In the genomic region with DNA sequence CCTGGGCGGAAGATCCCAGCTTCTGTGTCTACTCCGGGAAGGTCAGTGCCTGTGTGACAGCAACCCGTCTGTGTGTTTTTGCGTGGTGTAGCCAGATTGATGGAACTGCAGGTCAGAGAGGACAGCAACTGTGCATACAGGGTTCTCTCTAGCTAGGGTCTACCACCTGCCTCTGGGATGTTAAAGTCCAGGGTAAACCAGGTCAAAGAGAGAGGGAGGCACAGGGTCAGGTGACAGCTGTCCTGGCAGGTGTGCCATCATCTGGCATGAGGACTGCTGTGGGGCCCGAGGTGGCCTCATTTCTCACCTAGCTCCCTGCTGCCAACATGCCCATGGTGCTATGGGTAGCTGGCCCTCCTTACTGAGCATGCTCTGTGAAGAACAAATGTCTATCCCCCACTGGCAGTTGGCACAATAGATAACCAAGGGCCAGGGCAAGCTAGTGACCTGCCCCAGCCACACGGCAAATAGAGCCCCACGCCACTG, we compare ENCODE assay signal across 10 mouse cellular contexts. TPM values are rescaled to one million over a fixed set of nuclear protein-coding genes. Genes with fewer than 3 reads are reported as not detected.
A peak's percentile ranks its signal among the peaks of the same experiment; 100 is the strongest.
DNase-seq lines count a peak whose midpoint lies in the region; ATAC-seq and TF ChIP-seq lines count a peak whose summit lies in the region.
"Had no signal": no experiment of that assay in that cellular context is flagged by ENCODE, and none has a peak within 500 bp of the region (broad histone marks: within the 10 kb centered on the region; RNA-seq: fewer than 3 reads in every experiment).

No protein-coding gene starts in this region.

- ATAC-seq in hindbrain, embryonic 12.5 days (ENCODE audit: low FRiP score) = no peak
- no peak for ATAC-seq in hindbrain, embryonic 14.5 days (ENCODE audit: low FRiP score)
- no peak for ATAC-seq in embryonic facial prominence, embryonic 15.5 days (ENCODE audit: insufficient number of reproducible peaks, low FRiP score, low TSS enrichment, low read depth)
- no peak for ATAC-seq in liver, embryonic 13.5 days (ENCODE audit: low read depth)

- H3K9ac ChIP-seq in hindbrain, embryonic 12.5 days = no peak overlapping the region
- H3K9ac ChIP-seq in hindbrain, embryonic 14.5 days = no peak overlapping the region
- no peak overlapping the region for H3K9ac ChIP-seq in embryonic facial prominence, embryonic 15.5 days
- H3K9ac ChIP-seq in liver, embryonic 13.5 days = no peak overlapping the region
- H3K9ac ChIP-seq: liver, embryonic 14.5 days had no signal

- 75% methylated on average over 7 of the region's 7 CpGs for WGBS in hindbrain, embryonic 12.5 days
- WGBS in hindbrain, embryonic 14.5 days = 69% methylated on average over 7 of the region's 7 CpGs
- 64% methylated on average over 7 of the region's 7 CpGs for WGBS in bone marrow, adult 2 months
- WGBS in embryonic facial prominence, embryonic 15.5 days = 73% methylated on average over 7 of the region's 7 CpGs
- WGBS in liver, embryonic 13.5 days (ENCODE audit: insufficient replicate concordance) = 73% methylated on average over 7 of the region's 7 CpGs

- H3K9me3 ChIP-seq in hindbrain, embryonic 12.5 days (replicated peaks) = no peaks in the 10 kb centered on the region
- no peaks in the 10 kb centered on the region for H3K9me3 ChIP-seq in hindbrain, embryonic 14.5 days (ENCODE audit: control insufficient read depth, low read length)
- no peaks in the 10 kb centered on the region for H3K9me3 ChIP-seq in embryonic facial prominence, embryonic 15.5 days (replicated peaks)
- no peaks in the 10 kb centered on the region for H3K9me3 ChIP-seq in liver, embryonic 13.5 days (replicated peaks)

- H3K27ac ChIP-seq in hindbrain, embryonic 12.5 days = 0 out of 2 replicates have a peak overlapping the region, but pooled peaks have one; percentile 2
- H3K27ac ChIP-seq in hindbrain, embryonic 14.5 days = no peak overlapping the region
- H3K27ac ChIP-seq in bone marrow, adult 2 months (ENCODE audit: control insufficient read depth, insufficient read depth, low read depth, low read length, poor library complexity) = peak overlapping the region; percentile 66
- H3K27ac ChIP-seq in embryonic facial prominence, embryonic 15.5 days (replicated peaks) = peak overlapping the region; percentile 48; the same call in 1 of the 2 replicates
- H3K27ac ChIP-seq in liver, embryonic 13.5 days = peak overlapping the region; percentile 73
- H3K27ac ChIP-seq: liver, embryonic 14.5 days had no signal

- TF ChIP-seq POLR2A in bone marrow, adult 2 months (IDR thresholded peaks at IDR 0.05; ENCODE audit: borderline replicate concordance, control insufficient read depth, low read depth, low read length) = 0 out of 2 replicates have a peak, but pooled peaks have one; percentile 42

- H3K4me1 ChIP-seq in hindbrain, embryonic 12.5 days = peaks cover 90% of the 10 kb centered on the region
- H3K4me1 ChIP-seq in hindbrain, embryonic 14.5 days (replicated peaks; ENCODE audit: control insufficient read depth, insufficient read depth, low read length) = peaks cover 80% of the 10 kb centered on the region
- peaks cover 26% of the 10 kb centered on the region for H3K4me1 ChIP-seq in bone marrow, adult 2 months (ENCODE audit: control insufficient read depth, insufficient read depth, low read length)
- H3K4me1 ChIP-seq in embryonic facial prominence, embryonic 15.5 days = peaks cover 62% of the 10 kb centered on the region
- H3K4me1 ChIP-seq in liver, embryonic 13.5 days (replicated peaks) = peaks cover 100% of the 10 kb centered on the region

- no peak overlapping the region for H3K4me3 ChIP-seq in hindbrain, embryonic 12.5 days
- H3K4me3 ChIP-seq in hindbrain, embryonic 14.5 days (replicated peaks; ENCODE audit: low read length) = no peak overlapping the region
- H3K4me3 ChIP-seq in bone marrow, adult 2 months (replicated peaks; ENCODE audit: control insufficient read depth, low read depth, low read length) = no peak overlapping the region
- no peak overlapping the region for H3K4me3 ChIP-seq in embryonic facial prominence, embryonic 15.5 days (replicated peaks)
- H3K4me3 ChIP-seq in liver, embryonic 13.5 days (replicated peaks) = no peak overlapping the region

- no peaks in the 10 kb centered on the region for H3K36me3 ChIP-seq in hindbrain, embryonic 12.5 days
- H3K36me3 ChIP-seq in hindbrain, embryonic 14.5 days (replicated peaks; ENCODE audit: control insufficient read depth, insufficient read depth) = no peaks in the 10 kb centered on the region
- H3K36me3 ChIP-seq in embryonic facial prominence, embryonic 15.5 days = no peaks in the 10 kb centered on the region
- H3K36me3 ChIP-seq in liver, embryonic 13.5 days = no peaks in the 10 kb centered on the region

- H3K4me2 ChIP-seq in hindbrain, embryonic 12.5 days (replicated peaks) = no peak overlapping the region
- no peak overlapping the region for H3K4me2 ChIP-seq in hindbrain, embryonic 14.5 days (replicated peaks)
- no peak overlapping the region for H3K4me2 ChIP-seq in embryonic facial prominence, embryonic 15.5 days (replicated peaks)
- H3K4me2 ChIP-seq in liver, embryonic 13.5 days = no peak overlapping the region

- no peak for TF ChIP-seq CTCF in bone marrow, adult 2 months (IDR thresholded peaks at IDR 0.05; ENCODE audit: control insufficient read depth, insufficient read depth, low read length)

- no peaks in the 10 kb centered on the region for H3K27me3 ChIP-seq in hindbrain, embryonic 12.5 days
- H3K27me3 ChIP-seq in hindbrain, embryonic 14.5 days (ENCODE audit: control insufficient read depth, insufficient read depth, low read length) = no peaks in the 10 kb centered on the region
- no peaks in the 10 kb centered on the region for H3K27me3 ChIP-seq in embryonic facial prominence, embryonic 15.5 days
- no peaks in the 10 kb centered on the region for H3K27me3 ChIP-seq in liver, embryonic 13.5 days
- H3K27me3 ChIP-seq: Patski had no signal

- DNase-seq in hindbrain, embryonic 14.5 days (ENCODE audit: low spot score) = no peak
- DNase-seq in liver, embryonic 13.5 days = no peak
- no peak for DNase-seq in adipocyte (ENCODE audit: low spot score)
- no peak for DNase-seq in right cerebral cortex, adult 2 months (ENCODE audit: low spot score in 2 of 2)
- no peak for DNase-seq in urinary bladder, adult 18-20 months (ENCODE audit: low spot score in 2 of 2)

RNA-seq across cellular contexts. Expression of a gene that starts 28.5 kb away (rescaled TPM):
- 66.5 and 69.4 TPM in 2 replicates for polyA plus RNA-seq in hindbrain, embryonic 12.5 days (2016; fragmentation: Nextera tagmentation; extraction: Ambion mirVana)
- polyA plus RNA-seq in hindbrain, embryonic 14.5 days (2014; fragmentation: Nextera tagmentation; extraction: Ambion mirVana) = 70.0 and 70.6 TPM in 2 replicates
- polyA plus RNA-seq in bone marrow, adult 2 months (2011; ENCODE audit: insufficient read depth, insufficient read length, low replicate concordance, missing spikeins) = 12.6 and 27.2 TPM in 2 replicates
- polyA plus RNA-seq in embryonic facial prominence, embryonic 15.5 days (2015; fragmentation: Nextera tagmentation; extraction: Ambion mirVana) = 38.7 and 40.1 TPM in 2 replicates
- polyA plus RNA-seq in liver, embryonic 13.5 days (2015; fragmentation: Nextera tagmentation; extraction: Ambion mirVana) = 4.5 TPM in 2 replicates
